Mouse (Mus musculus): ENCODE results near the gene Pabpc6. TPM values are rescaled to one million over a fixed set of nuclear protein-coding genes. Genes with fewer than 3 reads are reported as not detected.

Pabpc6 gene
- total RNA-seq, 2 experiments from 2014 or later, result not detected

Other genes with a start within 250 kb of the Pabpc6 start
- not detected for gene Gm17728, start 247.7 kb downstream of the Pabpc6 start, total RNA-seq (2021)

All from left cerebral cortex, postnatal 36 days (tissue).